Mouse (Mus musculus): ENCODE results near the gene Erp29. TPM values are rescaled to one million over a fixed set of nuclear protein-coding genes. Genes with fewer than 3 reads are reported as not detected.

The Erp29 gene
- polyA plus RNA-seq (2012), result 214 and 282 TPM in 2 replicates

- TF ChIP-seq GATA1 (IDR thresholded peaks at IDR 0.05; ENCODE audit: low read length), result no peak
Observed at GRCm38 (mm10) chr5:121452026-121452869, at the start of gene Erp29. Erp29 (minus strand) TSS chr5:121452506.

GRCm38 (mm10) chr5:121500719-121501118 is 48.4 kb upstream of the Erp29 start:
- no peak for TF ChIP-seq GATA1 (IDR thresholded peaks at IDR 0.05; ENCODE audit: low read length)

- TF ChIP-seq GATA1 (IDR thresholded peaks at IDR 0.05; ENCODE audit: low read length), result no peak
Observed at GRCm38 (mm10) chr5:121493305-121493704, 41.0 kb upstream of the Erp29 start.

GRCm38 (mm10) chr5:121484801-121485200 is 32.5 kb upstream of the Erp29 start:
- TF ChIP-seq GATA1 (IDR thresholded peaks at IDR 0.05; ENCODE audit: low read length), result no peak

GRCm38 (mm10) chr5:121477680-121478079 is 25.4 kb upstream of the Erp29 start:
- TF ChIP-seq GATA1 (IDR thresholded peaks at IDR 0.05; ENCODE audit: low read length), result no peak

- TF ChIP-seq GATA1 (IDR thresholded peaks at IDR 0.05; ENCODE audit: low read length), result peak; percentile 64
Observed at GRCm38 (mm10) chr5:121476040-121476439, 23.7 kb upstream of the Erp29 start.

GRCm38 (mm10) chr5:121474610-121475009 is 22.3 kb upstream of the Erp29 start:
- TF ChIP-seq GATA1 (IDR thresholded peaks at IDR 0.05; ENCODE audit: low read length), result no peak

- no peak for TF ChIP-seq GATA1 (IDR thresholded peaks at IDR 0.05; ENCODE audit: low read length)
Observed at GRCm38 (mm10) chr5:121472411-121472810, 20.1 kb upstream of the Erp29 start.

- no peak for TF ChIP-seq GATA1 (IDR thresholded peaks at IDR 0.05; ENCODE audit: low read length)
Observed at GRCm38 (mm10) chr5:121469566-121469965, 17.3 kb upstream of the Erp29 start.

GRCm38 (mm10) chr5:121463601-121464250 is 11.4 kb upstream of the Erp29 start:
- no peak for TF ChIP-seq GATA1 (IDR thresholded peaks at IDR 0.05; ENCODE audit: low read length)

- TF ChIP-seq GATA1 (IDR thresholded peaks at IDR 0.05; ENCODE audit: low read length), result no peak
Observed at GRCm38 (mm10) chr5:121462967-121463366, 10.7 kb upstream of the Erp29 start.

GRCm38 (mm10) chr5:121462171-121462502 is 9.8 kb upstream of the Erp29 start:
- TF ChIP-seq GATA1 (IDR thresholded peaks at IDR 0.05; ENCODE audit: low read length), result no peak

- TF ChIP-seq GATA1 (IDR thresholded peaks at IDR 0.05; ENCODE audit: low read length), result no peak
Observed at GRCm38 (mm10) chr5:121461339-121462170, 9.2 kb upstream of the Erp29 start.

GRCm38 (mm10) chr5:121455510-121456265 is 3.4 kb upstream of the Erp29 start:
- no peak for TF ChIP-seq GATA1 (IDR thresholded peaks at IDR 0.05; ENCODE audit: low read length)

- TF ChIP-seq GATA1 (IDR thresholded peaks at IDR 0.05; ENCODE audit: low read length), result no peak
Observed at GRCm38 (mm10) chr5:121454503-121454782, 2.1 kb upstream of the Erp29 start.
